29 mouse cellular contexts compared by ENCODE assay signal in the genomic region with DNA sequence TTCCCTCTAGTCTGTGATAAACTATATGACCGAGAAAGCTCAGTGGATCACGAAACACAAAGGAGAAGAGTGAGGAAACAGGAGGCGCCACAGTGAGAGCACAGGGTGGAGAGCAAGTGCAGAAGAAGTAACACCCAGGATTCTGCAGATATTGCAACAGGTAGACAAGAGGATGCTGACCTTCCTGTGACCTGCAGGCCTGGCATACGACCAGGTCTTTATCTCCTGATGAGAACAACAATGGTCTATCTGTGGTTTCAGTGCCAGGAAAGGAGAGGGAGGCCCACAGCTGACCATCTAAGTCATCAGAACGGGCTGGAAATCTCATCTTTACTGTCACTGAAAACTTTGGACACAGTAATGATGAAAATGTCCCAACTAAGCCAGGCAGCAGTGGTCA. TPM values are rescaled to one million over a fixed set of nuclear protein-coding genes. Genes with fewer than 3 reads are reported as not detected.
DNase-seq lines count a peak whose midpoint lies in the region; ATAC-seq and TF ChIP-seq lines count a peak whose summit lies in the region.
"Had no signal": no experiment of that assay in that cellular context is flagged by ENCODE, and none has a peak within 500 bp of the region (broad histone marks: within the 10 kb centered on the region; RNA-seq: fewer than 3 reads in every experiment).

No protein-coding gene starts in this region.

- TF ChIP-seq CTCF in liver, adult 2 months (IDR thresholded peaks at IDR 0.05; ENCODE audit: low read depth, low read length) = no peak

- H3K27me3 ChIP-seq in heart, embryonic 10.5 days (ENCODE audit: insufficient read depth, poor library complexity, severe bottlenecking) = no peaks in the 10 kb centered on the region
- H3K27me3 ChIP-seq in liver, adult 2 months (ENCODE audit: control insufficient read depth, insufficient read depth, low read length) = no peaks in the 10 kb centered on the region
- H3K27me3 ChIP-seq in liver, embryonic 12.5 days (replicated peaks) = no peaks in the 10 kb centered on the region
- H3K27me3 ChIP-seq: CH12.LX; embryonic facial prominence, embryonic 13.5 days; embryonic facial prominence, embryonic 15.5 days; forebrain, embryonic 12.5 days had no signal

- no peaks in the 10 kb centered on the region for H3K4me1 ChIP-seq in heart, embryonic 10.5 days
- H3K4me1 ChIP-seq in liver, adult 2 months (ENCODE audit: control insufficient read depth, insufficient read depth, low read length) = peaks cover 17% of the 10 kb centered on the region
- no peaks in the 10 kb centered on the region for H3K4me1 ChIP-seq in liver, embryonic 12.5 days
- H3K4me1 ChIP-seq: embryonic facial prominence, embryonic 13.5 days; embryonic facial prominence, embryonic 15.5 days; forebrain, embryonic 10.5 days; forebrain, embryonic 12.5 days had no signal

- no peak overlapping the region for H3K27ac ChIP-seq in heart, embryonic 10.5 days
- no peak overlapping the region for H3K27ac ChIP-seq in liver, adult 2 months (replicated peaks; ENCODE audit: insufficient read depth, low read depth, low read length)
- H3K27ac ChIP-seq in liver, embryonic 12.5 days = no peak overlapping the region
- H3K27ac ChIP-seq: embryonic facial prominence, embryonic 13.5 days; embryonic facial prominence, embryonic 15.5 days; forebrain, embryonic 10.5 days; forebrain, embryonic 12.5 days had no signal

- intact Hi-C loops in heart, postnatal 25 days (cut with DNase I) = no loop called here

- peaks cover 44% of the 10 kb centered on the region for H3K36me3 ChIP-seq in heart, embryonic 10.5 days
- no peaks in the 10 kb centered on the region for H3K36me3 ChIP-seq in liver, adult 2 months (ENCODE audit: control insufficient read depth, insufficient read depth, low read length)
- H3K36me3 ChIP-seq in liver, embryonic 12.5 days = peaks cover 18% of the 10 kb centered on the region; the same call in 1 of the 2 replicates
- H3K36me3 ChIP-seq: embryonic facial prominence, embryonic 15.5 days had no signal

- no peaks in the 10 kb centered on the region for H3K79me2 ChIP-seq in liver, adult 2 months (ENCODE audit: control insufficient read depth, insufficient read depth, low read length)

- H3K9ac ChIP-seq in liver, adult 2 months (ENCODE audit: low read depth, low read length) = no peak overlapping the region
- no peak overlapping the region for H3K9ac ChIP-seq in liver, embryonic 12.5 days
- H3K9ac ChIP-seq: embryonic facial prominence, embryonic 13.5 days; embryonic facial prominence, embryonic 15.5 days; forebrain, embryonic 12.5 days had no signal

- WGBS in heart, embryonic 10.5 days = 66% methylated on average over 5 of the region's 5 CpGs
- WGBS in liver, adult 2 months = 56% methylated on average over 5 of the region's 5 CpGs
- 59% methylated on average over 5 of the region's 5 CpGs for WGBS in liver, embryonic 12.5 days (ENCODE audit: insufficient replicate concordance)

- no peak for ATAC-seq in liver, embryonic 12.5 days
- ATAC-seq: CD4-positive, CD25-positive, alpha-beta regulatory T cell, adult 4 months; forebrain, embryonic 14.5 days; forebrain, embryonic 16.5 days had no signal

- H3K4me2 ChIP-seq in liver, embryonic 12.5 days = no peak overlapping the region
- H3K4me2 ChIP-seq: embryonic facial prominence, embryonic 13.5 days; embryonic facial prominence, embryonic 15.5 days; forebrain, embryonic 12.5 days had no signal

- no peaks in the 10 kb centered on the region for H3K9me3 ChIP-seq in heart, embryonic 10.5 days
- no peaks in the 10 kb centered on the region for H3K9me3 ChIP-seq in liver, embryonic 12.5 days (replicated peaks)
- H3K9me3 ChIP-seq: embryonic facial prominence, embryonic 13.5 days; embryonic facial prominence, embryonic 15.5 days; forebrain, embryonic 12.5 days; G1E had no signal

- no peak overlapping the region for H3K4me3 ChIP-seq in heart, embryonic 10.5 days
- H3K4me3 ChIP-seq in liver, adult 2 months (ENCODE audit: insufficient read depth, low read depth, low read length) = no peak overlapping the region
- H3K4me3 ChIP-seq in liver, embryonic 12.5 days = no peak overlapping the region
- H3K4me3 ChIP-seq: embryonic facial prominence, embryonic 13.5 days; embryonic facial prominence, embryonic 15.5 days; erythroblast, embryonic 14.5 days; forebrain, embryonic 10.5 days; forebrain, embryonic 12.5 days had no signal

- DNase-seq in heart, adult 18-20 months = peak; percentile 25 to 61
- no peak for DNase-seq in heart, embryonic 10.5 days (ENCODE audit: low spot score)
- peak; percentile 48 for DNase-seq in heart, adult 8-10 months (ENCODE audit: low spot score)
- no peak for DNase-seq in heart, postnatal 25 days (ENCODE audit: low spot score)
- DNase-seq in liver, adult 2 months (ENCODE audit: extremely low read depth, low read depth, low spot score) = peak; percentile 43
- peak; percentile 9 for DNase-seq in Muller cell, postnatal 12 days (ENCODE audit: inconsistent ontology term)
- no peak for DNase-seq in yolk sac, embryonic 10.5 days (ENCODE audit: low spot score)
- DNase-seq: adrenal gland, adult 2 months; adrenal gland, postnatal 10 days; adrenal gland, postnatal 25 days; B cell, adult 2 months; cerebellum, adult 11 months; cerebellum, adult 18-20 months; cerebellum, adult 8-10 months; cerebellum, adult 9-11 months; cerebellum, postnatal 14 days; cerebellum, postnatal 36 days; embryo, embryonic 11 days had no signal

- no peak for TF ChIP-seq POLR2A in liver, adult 2 months (IDR thresholded peaks at IDR 0.05; ENCODE audit: extremely low read depth, insufficient read depth, low read length)

RNA-seq across cellular contexts. Expression of gene Tmem185b, which starts 29.7 kb away (rescaled TPM):
- 10 to 100 TPM; 13.5 to 15.6 TPM for total RNA-seq in heart, adult 18-20 months (2021)
- 22.3 and 24.8 TPM in 2 replicates for polyA plus RNA-seq in heart, embryonic 10.5 days (2016; fragmentation: Nextera tagmentation; extraction: Ambion mirVana)
- 10 to 100 TPM; 11.5 to 13.9 (median 11.8) TPM for total RNA-seq in heart, adult 8-10 months (2022)
- 10 to 100 TPM; 15.2 to 16.4 TPM for total RNA-seq in heart, postnatal 25 days (2021)
- 6.6 and 7.4 TPM in 2 replicates for total RNA-seq in liver, adult 2 months (2014; rRNA removed)
- 12.6 and 14.2 TPM in 2 replicates for polyA plus RNA-seq in liver, adult 2 months (2012; rRNA removed)
- polyA plus RNA-seq in liver, embryonic 12.5 days (2016; fragmentation: Nextera tagmentation; extraction: Ambion mirVana) = 11.6 and 11.7 TPM in 2 replicates

RNA-seq across cellular contexts. Expression of gene Ralb, which starts 51.1 kb away (rescaled TPM):
- total RNA-seq in heart, adult 18-20 months (2021) = 10 to 100 TPM; 25.0 to 27.9 TPM
- polyA plus RNA-seq in heart, embryonic 10.5 days (2016; fragmentation: Nextera tagmentation; extraction: Ambion mirVana) = 176 and 192 TPM in 2 replicates
- total RNA-seq in heart, adult 8-10 months (2022) = 10 to 100 TPM; 22.7 to 29.9 (median 27.2) TPM
- 10 to 100 TPM; 31.3 to 33.6 TPM for total RNA-seq in heart, postnatal 25 days (2021)
- total RNA-seq in liver, adult 2 months (2014; rRNA removed) = 12.8 and 14.8 TPM in 2 replicates
- polyA plus RNA-seq in liver, adult 2 months (2012; rRNA removed) = 9.0 and 9.3 TPM in 2 replicates
- 58.2 and 58.8 TPM in 2 replicates for polyA plus RNA-seq in liver, embryonic 12.5 days (2016; fragmentation: Nextera tagmentation; extraction: Ambion mirVana)

Comparison
In these comparisons a context has a peak if more than half of its experiments do, and no peak if none do; other contexts are left out.
1. DNase-seq: peak in heart, adult 18-20 months (2 of 2), heart, adult 8-10 months (single experiment), liver, adult 2 months (single experiment) and Muller cell, postnatal 12 days (single experiment); none in heart, embryonic 10.5 days (single experiment), heart, postnatal 25 days (single experiment) and yolk sac, embryonic 10.5 days (single experiment).